Mouse (Mus musculus): ENCODE measurements around the gene Guk1. TPM values are rescaled to one million over a fixed set of nuclear protein-coding genes. Genes with fewer than 3 reads are reported as not detected.
A peak's percentile ranks its signal among the peaks of the same experiment; 100 is the strongest.

The Guk1 gene
- polyA plus RNA-seq, 1 experiment = 284 TPM

- no peak overlapping the region for H3K4me3 ChIP-seq (ENCODE audit: low read depth, low read length)
- peaks cover 18% of the 10 kb centered on the region for H3K4me1 ChIP-seq (ENCODE audit: control insufficient read depth, insufficient read depth, insufficient read length, low read length)
- no peaks in the 10 kb centered on the region for H3K36me3 ChIP-seq (ENCODE audit: control insufficient read depth, insufficient read depth, low read length)
- WGBS = 86% methylated on average over 12 of the region's 12 CpGs
- TF ChIP-seq CTCF (IDR thresholded peaks at IDR 0.05; ENCODE audit: extremely low read depth, insufficient read length, insufficient replicate concordance, low read depth, low read length) (no peak), POLR2A (IDR thresholded peaks at IDR 0.05; ENCODE audit: low read depth, low read length) (no peak)
- no peak overlapping the region for H3K27ac ChIP-seq (ENCODE audit: insufficient read depth, low read depth, low read length)
- peaks cover 29% of the 10 kb centered on the region for H3K27me3 ChIP-seq (ENCODE audit: control insufficient read depth, insufficient read depth, low read length)
Measured at GRCm38 (mm10) chr11:59136994-59137706, 54.9 kb downstream of the Guk1 start.

GRCm38 (mm10) chr11:59135904-59136452, 56.0 kb downstream of the Guk1 start, which contains the start of gene Obscn:
Obscn (minus strand) TSS chr11:59136402.
- Histone ChIP-seq H3K27ac (ENCODE audit: insufficient read depth, low read depth, low read length) (no peak within 1 kb of the TSS), H3K4me1 (ENCODE audit: control insufficient read depth, insufficient read depth, insufficient read length, low read length) (peaks cover 18% of the 10 kb centered on the region), H3K4me3 (ENCODE audit: low read depth, low read length) (peak within 1 kb of the TSS; percentile 25), H3K27me3 (ENCODE audit: control insufficient read depth, insufficient read depth, low read length) (peaks cover 29% of the 10 kb centered on the region), H3K36me3 (ENCODE audit: control insufficient read depth, insufficient read depth, low read length) (no peaks in the 10 kb centered on the region)
- no peak for TF ChIP-seq CTCF (IDR thresholded peaks at IDR 0.05; ENCODE audit: extremely low read depth, insufficient read length, insufficient replicate concordance, low read depth, low read length)
- WGBS = 13% methylated on average over 44 of the region's 44 CpGs

- 4% methylated on average over 55 of the region's 55 CpGs for WGBS
- peaks cover 18% of the 10 kb centered on the region for H3K4me1 ChIP-seq (ENCODE audit: control insufficient read depth, insufficient read depth, insufficient read length, low read length)
- H3K27me3 ChIP-seq (ENCODE audit: control insufficient read depth, insufficient read depth, low read length) = peaks cover 29% of the 10 kb centered on the region
- no peaks in the 10 kb centered on the region for H3K36me3 ChIP-seq (ENCODE audit: control insufficient read depth, insufficient read depth, low read length)
- H3K4me3 ChIP-seq (ENCODE audit: low read depth, low read length) = peak overlapping the region; percentile 25
- H3K27ac ChIP-seq (ENCODE audit: insufficient read depth, low read depth, low read length) = no peak overlapping the region
- TF ChIP-seq CTCF (IDR thresholded peaks at IDR 0.05; ENCODE audit: extremely low read depth, insufficient read length, insufficient replicate concordance, low read depth, low read length) (no peak), POLR2A (IDR thresholded peaks at IDR 0.05; ENCODE audit: low read depth, low read length) (no peak)
Measured at GRCm38 (mm10) chr11:59135051-59135820, 56.8 kb downstream of the Guk1 start.

DNA sequence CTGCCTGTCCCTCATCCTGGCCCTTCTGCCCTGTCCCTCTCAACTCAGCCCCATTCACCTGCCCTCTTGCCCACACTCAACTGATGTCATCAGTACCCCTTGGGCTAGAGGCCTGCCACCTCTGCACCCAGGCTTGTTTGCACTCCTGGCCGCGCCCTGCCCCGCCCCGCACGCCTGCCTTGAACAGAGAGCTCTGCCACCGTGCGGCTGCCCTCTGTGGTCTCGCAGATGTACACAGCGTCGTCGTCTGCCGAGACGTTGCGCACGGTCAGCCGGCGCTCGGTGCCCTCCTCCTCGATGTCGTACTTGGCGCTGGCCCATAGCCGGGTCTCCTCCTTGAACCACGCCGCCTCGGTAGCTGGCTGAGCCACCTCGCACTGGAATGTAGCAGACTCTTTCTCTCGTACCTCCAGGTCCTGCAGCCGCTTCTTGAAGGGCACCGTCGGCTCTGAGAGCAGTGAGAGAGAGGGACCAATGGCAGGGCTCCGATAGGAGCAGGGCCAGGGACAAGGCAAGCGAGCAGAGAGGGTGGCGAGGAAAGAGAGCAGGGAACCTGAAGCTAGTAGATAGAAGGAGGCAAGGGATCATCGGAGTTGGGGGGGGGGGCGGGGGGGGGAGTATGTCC, 57.5 kb downstream of the Guk1 start:
- Histone ChIP-seq H3K27me3 (ENCODE audit: control insufficient read depth, insufficient read depth, low read length) (peaks cover 29% of the 10 kb centered on the region), H3K4me3 (ENCODE audit: low read depth, low read length) (peak overlapping the region; percentile 43), H3K36me3 (ENCODE audit: control insufficient read depth, insufficient read depth, low read length) (no peaks in the 10 kb centered on the region), H3K27ac (ENCODE audit: insufficient read depth, low read depth, low read length) (no peak overlapping the region), H3K4me1 (ENCODE audit: control insufficient read depth, insufficient read depth, insufficient read length, low read length) (peaks cover 18% of the 10 kb centered on the region)
- no peak for TF ChIP-seq CTCF (IDR thresholded peaks at IDR 0.05; ENCODE audit: extremely low read depth, insufficient read length, insufficient replicate concordance, low read depth, low read length)
- no peak for TF ChIP-seq POLR2A (IDR thresholded peaks at IDR 0.05; ENCODE audit: low read depth, low read length)
- 4% methylated on average over 34 of the region's 35 CpGs for WGBS

Other genes with a start within 250 kb of the Guk1 start
- gene Hist3h2ba, start 243.3 kb downstream of the Guk1 start, polyA plus RNA-seq (2012; rRNA removed) = 1.7 and 3.8 TPM in 2 replicates
- gene Hist3h2a, start 237.5 kb downstream of the Guk1 start, polyA plus RNA-seq (2012; rRNA removed) = 5.2 and 12.1 TPM in 2 replicates
- 0.08 TPM in 1 of 2 replicates, not detected in the other for gene Trim17, start 237.5 kb downstream of the Guk1 start, polyA plus RNA-seq (2012; rRNA removed)
- 15.4 and 22.6 TPM in 2 replicates for gene Trim11, start 214.1 kb downstream of the Guk1 start, polyA plus RNA-seq (2012; rRNA removed)
- gene Obscn, start 55.8 kb downstream of the Guk1 start, polyA plus RNA-seq (2012; rRNA removed) = 0.57 and 1.2 TPM in 2 replicates
- 4.9 and 8.0 TPM in 2 replicates for gene Iba57, start 28.5 kb downstream of the Guk1 start, polyA plus RNA-seq (2012; rRNA removed)
- gene Gjc2, start 9.0 kb downstream of the Guk1 start, polyA plus RNA-seq (2012; rRNA removed) = 4.6 TPM in 2 replicates
- 32.5 and 36.0 TPM in 2 replicates for gene Mrpl55, start 10.3 kb upstream of the Guk1 start, polyA plus RNA-seq (2012; rRNA removed)
- 7.6 and 16.0 TPM in 2 replicates for gene 2310033P09Rik, start 16.1 kb upstream of the Guk1 start, polyA plus RNA-seq (2012; rRNA removed)
- gene Arf1, start 36.1 kb upstream of the Guk1 start, polyA plus RNA-seq (2012; rRNA removed) = 472 and 885 TPM in 2 replicates
- gene Wnt3a, start 98.5 kb upstream of the Guk1 start, polyA plus RNA-seq (2012; rRNA removed) = not detected in 2 replicates
- gene Wnt9a, start 114.7 kb upstream of the Guk1 start, polyA plus RNA-seq (2012; rRNA removed) = 1.1 and 1.2 TPM in 2 replicates
- gene Prss38, start 183.4 kb upstream of the Guk1 start, polyA plus RNA-seq (2012; rRNA removed) = not detected in 2 replicates